Mouse (Mus musculus) hindbrain, embryonic 16.5 days (tissue): ENCODE measurements around the gene Hist1h2bh. TPM values are rescaled to one million over a fixed set of nuclear protein-coding genes. Genes with fewer than 3 reads are reported as not detected.
A peak's percentile ranks its signal among the peaks of the same experiment; 100 is the strongest.

Source experiments
- ATAC-seq: fragments of 200-750 bp; cut with Nextera tagmentation; 2 replicates; pipeline ENCODE4 v1.8.0; 2017; ENCODE audit warnings: moderate TSS enrichment, moderate library complexity
- H3K27ac ChIP-seq: fragments of 300-500 bp; sonication (generic); 2 replicates; pipeline ENCODE4 v1.5.1; 2014; ENCODE audit warnings: low read depth, mild to moderate bottlenecking, control low read depth, low read length, moderate library complexity
- H3K27me3 ChIP-seq: fragments of 300-500 bp; sonication (generic); replicated peaks from 2 replicates; pipeline ENCODE4 v1.6.1; 2014; ENCODE audit warnings: low read length; ENCODE audit not compliant: control insufficient read depth, insufficient read depth
- H3K36me3 ChIP-seq: fragments of 300-500 bp; sonication (generic); 2 replicates; pipeline ENCODE4 v1.6.1; 2014; ENCODE audit warnings: mild to moderate bottlenecking, low read length, moderate library complexity, mixed read lengths; ENCODE audit not compliant: control insufficient read depth, insufficient read depth
- H3K4me1 ChIP-seq: fragments of 300-500 bp; sonication (generic); 2 replicates; pipeline ENCODE4 v1.6.1; 2014; ENCODE audit warnings: low read depth, low read length; ENCODE audit not compliant: control insufficient read depth, insufficient read depth
- H3K4me2 ChIP-seq: fragments of 300-500 bp; sonication (generic); 2 replicates; pipeline ENCODE4 v1.6.1; 2014; ENCODE audit warnings: mild to moderate bottlenecking, low read length, control low read depth, moderate library complexity
- H3K4me3 ChIP-seq: fragments of 300-500 bp; sonication (generic); 2 replicates; pipeline ENCODE4 v1.5.1; 2014; ENCODE audit warnings: mild to moderate bottlenecking, low read length, control low read depth, moderate library complexity
- H3K9ac ChIP-seq: fragments of 300-500 bp; sonication (generic); 2 replicates; pipeline ENCODE4 v1.6.1; 2014; ENCODE audit warnings: low read depth, mild to moderate bottlenecking, control low read depth, low read length, moderate library complexity
- H3K9me3 ChIP-seq: fragments of 300-500 bp; sonication (generic); 2 replicates; pipeline ENCODE4 v1.6.1; 2014; ENCODE audit warnings: mild to moderate bottlenecking, low read length, moderate library complexity; ENCODE audit not compliant: control insufficient read depth
- WGBS: fragments of 180-500 bp; shearing (Covaris S2); extraction: QIAGEN DNeasy Blood & Tissue Kit; methylation state at CpG from one replicate; pipeline ENCODE4 v1.1.7; 2014; 5-methylcytosine and 5-hydroxymethylcytosine counted together
- polyA plus RNA-seq: library from polyadenylated mRNA; unstranded; fragments of >200 nt; fragmentation: Nextera tagmentation; extraction: Ambion mirVana; gene quantifications from 2 replicates; pipeline ENCODE4 v1.2.1, GENCODE M21; 2015

Hist1h2bh gene
- polyA plus RNA-seq, 1 experiment from 2014 or later = 0.29 TPM

- Histone ChIP-seq H3K4me2 (peak overlapping the region; percentile 0; the same call in 1 of the 2 replicates), H3K27me3 (no peaks in the 10 kb centered on the region), H3K36me3 (no peaks in the 10 kb centered on the region), H3K4me1 (peaks cover 3% of the 10 kb centered on the region), H3K27ac (no peak overlapping the region), H3K4me3 (no peak overlapping the region), H3K9me3 (no peaks in the 10 kb centered on the region), H3K9ac (no peak overlapping the region)
- no peak for ATAC-seq
- 33% methylated on average over 9 of the region's 9 CpGs for WGBS
These were observed 41.1 kb downstream of the Hist1h2bh start for GRCm38 (mm10) chr13:23502031-23502567.

- Histone ChIP-seq H3K4me3 (no peak overlapping the region), H3K36me3 (no peaks in the 10 kb centered on the region), H3K9me3 (no peaks in the 10 kb centered on the region), H3K4me1 (peaks cover 3% of the 10 kb centered on the region), H3K4me2 (peak overlapping the region; percentile 0; the same call in 1 of the 2 replicates), H3K27ac (no peak overlapping the region), H3K9ac (no peak overlapping the region), H3K27me3 (no peaks in the 10 kb centered on the region)
- 26% methylated on average over 5 of the region's 5 CpGs for WGBS
- ATAC-seq = no peak
These were observed 41.7 kb downstream of the Hist1h2bh start for GRCm38 (mm10) chr13:23501511-23501910.

- no peak overlapping the region for H3K27ac ChIP-seq
- H3K36me3 ChIP-seq = no peaks in the 10 kb centered on the region
- peak; percentile 55; the same call in 1 of the 2 replicates for ATAC-seq
- H3K4me1 ChIP-seq = peaks cover 3% of the 10 kb centered on the region
- H3K9me3 ChIP-seq = no peaks in the 10 kb centered on the region
- WGBS = 2% methylated on average over 17 of the region's 17 CpGs
- H3K4me3 ChIP-seq = no peak overlapping the region
- no peaks in the 10 kb centered on the region for H3K27me3 ChIP-seq
- H3K9ac ChIP-seq = no peak overlapping the region
- peak overlapping the region; percentile 15; the same call in 1 of the 2 replicates for H3K4me2 ChIP-seq
These were observed 42.6 kb downstream of the Hist1h2bh start for GRCm38 (mm10) chr13:23500424-23501200.

- Histone ChIP-seq H3K4me2 (no peak overlapping the region), H3K4me3 (no peak overlapping the region), H3K4me1 (no peaks in the 10 kb centered on the region), H3K27me3 (no peaks in the 10 kb centered on the region), H3K9ac (no peak overlapping the region), H3K9me3 (no peaks in the 10 kb centered on the region), H3K36me3 (no peaks in the 10 kb centered on the region), H3K27ac (no peak overlapping the region)
- WGBS = 11% methylated on average over 7 of the region's 7 CpGs
- ATAC-seq = no peak
These were observed 43.2 kb downstream of the Hist1h2bh start for GRCm38 (mm10) chr13:23499943-23500342.

GRCm38 (mm10) chr13:23498653-23499052 is 44.5 kb downstream of the Hist1h2bh start:
- Histone ChIP-seq H3K27ac (no peak overlapping the region), H3K4me2 (peak overlapping the region; percentile 50), H3K27me3 (no peaks in the 10 kb centered on the region), H3K9me3 (no peaks in the 10 kb centered on the region), H3K4me1 (no peaks in the 10 kb centered on the region), H3K9ac (no peak overlapping the region), H3K36me3 (no peaks in the 10 kb centered on the region), H3K4me3 (peak overlapping the region; percentile 29)
- WGBS = 6% methylated on average over 10 of the region's 10 CpGs
- ATAC-seq = no peak

GRCm38 (mm10) chr13:23497656-23498321 is 45.4 kb downstream of the Hist1h2bh start:
- ATAC-seq = no peak
- Histone ChIP-seq H3K4me2 (peak overlapping the region; percentile 50), H3K4me1 (no peaks in the 10 kb centered on the region), H3K9me3 (no peaks in the 10 kb centered on the region), H3K4me3 (peak overlapping the region; percentile 29), H3K36me3 (no peaks in the 10 kb centered on the region), H3K27me3 (no peaks in the 10 kb centered on the region), H3K9ac (no peak overlapping the region), H3K27ac (no peak overlapping the region)
- 5% methylated on average over 19 of the region's 19 CpGs for WGBS

- H3K27ac ChIP-seq = no peak overlapping the region
- H3K4me1 ChIP-seq = no peaks in the 10 kb centered on the region
- no peaks in the 10 kb centered on the region for H3K9me3 ChIP-seq
- H3K36me3 ChIP-seq = no peaks in the 10 kb centered on the region
- H3K4me3 ChIP-seq = no peak overlapping the region
- no peaks in the 10 kb centered on the region for H3K27me3 ChIP-seq
- ATAC-seq = no peak
- WGBS = 80% methylated on average over 6 of the region's 6 CpGs
- no peak overlapping the region for H3K9ac ChIP-seq
- no peak overlapping the region for H3K4me2 ChIP-seq
These were observed 47.7 kb downstream of the Hist1h2bh start for GRCm38 (mm10) chr13:23495526-23495925.

- Histone ChIP-seq H3K36me3 (no peaks in the 10 kb centered on the region), H3K4me2 (peak overlapping the region; percentile 54), H3K9ac (peak overlapping the region; percentile 13; the same call in 1 of the 2 replicates), H3K9me3 (no peaks in the 10 kb centered on the region), H3K4me1 (peaks cover 2% of the 10 kb centered on the region; the same call in 1 of the 2 replicates), H3K4me3 (peak overlapping the region; percentile 32), H3K27me3 (no peaks in the 10 kb centered on the region), H3K27ac (no peak overlapping the region)
- WGBS = 1% methylated on average over 14 of the region's 14 CpGs
- ATAC-seq = no peak
These were observed 51.2 kb downstream of the Hist1h2bh start for GRCm38 (mm10) chr13:23491990-23492389.
